Mouse (Mus musculus): Measurements from ENCODE around the gene Tmtc1.

Gene Tmtc1

GRCm38 (mm10) chr6:148443726-148444701, at the start of gene Tmtc1:
Tmtc1 (minus strand) TSS chr6:148444389.
- no peak for DNase-seq (ENCODE audit: low spot score)

GRCm38 (mm10) chr6:148491849-148492248, 47.7 kb upstream of the Tmtc1 start:
- no peak for DNase-seq (ENCODE audit: low spot score)

- DNase-seq (ENCODE audit: low spot score), result no peak
Measured at GRCm38 (mm10) chr6:148486756-148487155, 42.6 kb upstream of the Tmtc1 start.

- no peak for DNase-seq (ENCODE audit: low spot score)
Measured at GRCm38 (mm10) chr6:148481894-148482293, 37.7 kb upstream of the Tmtc1 start.

- no peak for DNase-seq (ENCODE audit: low spot score)
Measured at GRCm38 (mm10) chr6:148479671-148480237, 35.6 kb upstream of the Tmtc1 start.

- no peak for DNase-seq (ENCODE audit: low spot score)
Measured at GRCm38 (mm10) chr6:148478350-148478749, 34.2 kb upstream of the Tmtc1 start.

GRCm38 (mm10) chr6:148472289-148472688, 28.1 kb upstream of the Tmtc1 start:
- DNase-seq (ENCODE audit: low spot score), result no peak

- no peak for DNase-seq (ENCODE audit: low spot score)
Measured at GRCm38 (mm10) chr6:148467924-148468389, 23.8 kb upstream of the Tmtc1 start.

- no peak for DNase-seq (ENCODE audit: low spot score)
Measured at GRCm38 (mm10) chr6:148467170-148467921, 23.2 kb upstream of the Tmtc1 start.

- DNase-seq (ENCODE audit: low spot score), result no peak
Measured at GRCm38 (mm10) chr6:148459636-148460035, 15.4 kb upstream of the Tmtc1 start.

- no peak for DNase-seq (ENCODE audit: low spot score)
Measured at GRCm38 (mm10) chr6:148455470-148455869, 11.3 kb upstream of the Tmtc1 start.

GRCm38 (mm10) chr6:148454740-148455139, 10.6 kb upstream of the Tmtc1 start:
- DNase-seq (ENCODE audit: low spot score), result no peak

- DNase-seq (ENCODE audit: low spot score), result no peak
Measured at GRCm38 (mm10) chr6:148448151-148448550, 4.0 kb upstream of the Tmtc1 start.

GRCm38 (mm10) chr6:148446113-148446512, 1.9 kb upstream of the Tmtc1 start:
- DNase-seq (ENCODE audit: low spot score), result no peak

GRCm38 (mm10) chr6:148444796-148445195, 607 bp upstream of the Tmtc1 start:
- no peak for DNase-seq (ENCODE audit: low spot score)

- no peak for DNase-seq (ENCODE audit: low spot score)
Measured at GRCm38 (mm10) chr6:148443291-148443725, 881 bp downstream of the Tmtc1 start.

GRCm38 (mm10) chr6:148442671-148443290, 1.4 kb downstream of the Tmtc1 start:
- no peak for DNase-seq (ENCODE audit: low spot score)

GRCm38 (mm10) chr6:148441871-148442270, 2.3 kb downstream of the Tmtc1 start:
- no peak for DNase-seq (ENCODE audit: low spot score)

- DNase-seq (ENCODE audit: low spot score), result no peak
Measured at GRCm38 (mm10) chr6:148439101-148439500, 5.1 kb downstream of the Tmtc1 start.

- no peak for DNase-seq (ENCODE audit: low spot score)
Measured at GRCm38 (mm10) chr6:148437565-148437964, 6.6 kb downstream of the Tmtc1 start.

GRCm38 (mm10) chr6:148436441-148437001, 7.7 kb downstream of the Tmtc1 start:
- DNase-seq (ENCODE audit: low spot score), result no peak

- DNase-seq (ENCODE audit: low spot score), result no peak
Measured at GRCm38 (mm10) chr6:148421577-148421976, 22.6 kb downstream of the Tmtc1 start.
